Mouse (Mus musculus): ENCODE data around the gene Bmt2.

Gene Bmt2

DNA sequence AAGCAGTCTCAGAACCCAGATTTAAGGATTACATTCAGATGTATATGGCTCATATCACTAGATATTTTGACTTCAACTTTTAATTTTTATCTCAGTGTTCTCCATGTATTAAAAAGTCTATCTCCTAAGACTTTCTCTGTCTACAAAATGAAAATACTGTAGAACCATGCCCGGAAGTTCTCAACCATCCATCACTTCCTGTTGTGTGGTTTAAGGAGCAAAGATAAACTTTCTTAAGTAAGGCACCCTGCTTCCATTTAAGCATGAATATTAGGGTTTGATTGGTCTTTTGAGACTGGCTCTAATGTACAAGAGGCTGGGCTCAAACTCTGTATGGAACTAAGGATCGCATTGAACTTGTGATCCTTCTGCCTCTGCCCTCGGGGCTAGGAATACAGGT lies 63.2 kb downstream of the Bmt2 start:
- DNase-seq, result no peak

DNA sequence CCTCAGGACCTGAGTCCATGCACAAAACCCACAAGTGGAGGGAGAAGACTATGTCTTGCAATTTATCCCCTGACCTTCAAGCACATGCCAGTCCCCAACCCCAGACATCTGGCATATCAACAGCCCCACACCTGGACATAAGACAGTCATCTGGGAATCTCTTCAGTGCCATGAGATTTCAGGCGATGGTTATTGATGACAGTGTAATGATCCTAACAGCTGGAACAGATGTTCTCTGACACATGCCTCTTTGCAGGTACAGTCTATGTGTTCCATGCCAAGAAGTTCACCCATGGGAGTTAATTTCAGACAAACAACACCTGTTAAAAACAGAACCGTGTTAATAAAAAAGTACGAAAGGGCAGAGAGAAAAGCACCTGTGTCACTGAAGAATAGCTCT lies 64.1 kb downstream of the Bmt2 start:
- no peak for DNase-seq

DNA sequence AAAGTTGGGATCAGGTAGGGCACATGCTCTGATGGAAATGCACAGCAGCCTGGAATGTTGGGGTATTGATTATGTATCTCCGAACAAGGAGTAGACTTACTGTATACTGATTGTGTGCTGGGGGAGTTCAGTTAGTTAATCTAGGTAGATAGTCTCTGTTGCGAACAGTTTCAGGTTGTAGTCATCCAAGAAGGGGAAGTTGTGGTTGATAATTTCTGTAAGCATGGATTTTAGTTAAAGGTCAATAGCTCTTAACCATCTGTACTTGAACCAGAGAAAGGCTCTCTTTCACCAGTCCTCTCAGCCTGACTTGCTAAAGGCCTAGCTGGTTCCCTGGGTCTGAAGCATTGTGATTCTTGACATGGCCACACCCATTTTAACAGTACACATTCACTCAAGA lies 66.9 kb downstream of the Bmt2 start:
- DNase-seq, result no peak

DNA sequence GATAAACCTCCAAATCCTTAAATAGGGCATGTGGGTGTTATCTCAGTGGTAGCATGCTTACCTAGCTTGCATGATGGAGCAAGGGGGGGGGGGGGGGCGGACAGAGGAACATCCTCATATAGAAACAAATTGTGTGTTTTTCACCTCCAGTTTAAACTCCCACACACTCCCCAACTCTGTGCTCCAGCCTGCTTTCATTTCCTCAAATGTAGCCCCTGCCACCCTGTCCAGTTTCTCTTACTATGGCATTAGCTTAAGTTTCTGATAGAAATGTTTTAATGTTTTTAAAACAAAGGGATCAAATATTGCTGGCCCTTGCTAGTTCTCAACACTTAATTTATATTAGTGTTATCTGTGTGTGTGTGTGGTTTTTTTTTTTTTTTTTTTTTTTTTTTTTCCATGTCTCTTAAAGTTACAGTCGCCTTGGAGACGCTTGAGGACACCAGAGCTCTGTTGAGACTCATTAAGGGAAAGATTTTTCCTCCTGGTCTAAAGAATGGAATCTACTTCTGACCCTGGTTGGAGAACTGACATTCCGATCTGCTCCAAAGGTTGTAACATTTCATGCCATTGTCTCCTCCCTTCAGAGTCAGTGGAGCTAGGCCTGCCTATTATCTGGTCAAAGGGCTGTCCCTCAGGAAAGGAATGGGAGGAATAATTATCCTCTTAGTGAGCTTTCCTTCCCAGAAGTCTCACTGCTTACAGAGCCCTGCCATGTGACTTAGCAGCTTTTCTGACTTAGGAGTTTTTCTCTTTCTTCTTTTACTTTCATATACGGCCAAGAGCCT lies 68.2 kb downstream of the Bmt2 start:
- no peak for DNase-seq

DNA sequence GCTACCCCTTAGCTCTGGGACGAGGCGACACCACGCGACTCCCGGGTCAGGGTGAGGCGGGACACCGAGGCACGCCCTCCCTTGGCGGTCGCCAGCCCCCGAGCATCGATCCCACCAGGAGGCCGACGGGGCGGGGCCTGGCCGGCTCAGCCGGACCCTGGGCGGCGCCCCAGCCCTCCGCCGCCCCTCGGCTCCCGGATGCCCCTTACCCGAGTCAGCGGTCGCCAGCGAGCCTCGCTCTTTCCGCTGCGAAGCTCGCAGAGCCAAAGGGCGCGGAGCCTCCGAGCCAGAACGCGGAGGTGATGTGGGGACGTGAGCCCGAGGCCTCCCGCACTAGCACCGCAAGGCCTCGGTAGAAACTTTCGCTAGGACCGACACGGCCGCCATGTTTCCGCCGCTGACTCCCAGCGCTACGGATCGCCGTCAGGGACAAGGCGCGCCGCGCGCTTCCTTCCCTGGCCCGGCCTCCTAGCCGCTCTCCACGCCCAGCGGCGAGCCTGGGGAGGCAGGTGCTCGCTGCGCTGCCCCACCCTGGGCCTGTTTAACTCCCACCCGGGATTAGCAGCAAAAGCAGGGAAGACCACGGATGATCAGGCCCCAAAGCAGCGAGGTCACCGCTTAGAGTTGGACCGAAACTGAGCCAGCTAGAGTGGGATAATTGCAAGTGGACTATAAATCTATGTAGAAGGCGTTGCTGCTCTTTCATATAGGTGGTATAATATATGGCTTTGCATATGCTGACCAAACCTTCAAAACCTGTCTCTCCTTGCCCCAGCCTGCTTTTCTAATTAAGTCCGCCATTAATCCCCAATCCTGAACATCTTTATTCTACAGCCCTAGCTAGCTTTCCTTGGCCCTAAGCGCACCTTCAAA lies 69.9 kb downstream of the Bmt2 start, which contains the start of gene Tmem168:
TSS of gene Tmem168 (minus strand) at position 480 of the 873 bp plus-strand sequence.
- peak; percentile 91 to 98 for DNase-seq

DNA sequence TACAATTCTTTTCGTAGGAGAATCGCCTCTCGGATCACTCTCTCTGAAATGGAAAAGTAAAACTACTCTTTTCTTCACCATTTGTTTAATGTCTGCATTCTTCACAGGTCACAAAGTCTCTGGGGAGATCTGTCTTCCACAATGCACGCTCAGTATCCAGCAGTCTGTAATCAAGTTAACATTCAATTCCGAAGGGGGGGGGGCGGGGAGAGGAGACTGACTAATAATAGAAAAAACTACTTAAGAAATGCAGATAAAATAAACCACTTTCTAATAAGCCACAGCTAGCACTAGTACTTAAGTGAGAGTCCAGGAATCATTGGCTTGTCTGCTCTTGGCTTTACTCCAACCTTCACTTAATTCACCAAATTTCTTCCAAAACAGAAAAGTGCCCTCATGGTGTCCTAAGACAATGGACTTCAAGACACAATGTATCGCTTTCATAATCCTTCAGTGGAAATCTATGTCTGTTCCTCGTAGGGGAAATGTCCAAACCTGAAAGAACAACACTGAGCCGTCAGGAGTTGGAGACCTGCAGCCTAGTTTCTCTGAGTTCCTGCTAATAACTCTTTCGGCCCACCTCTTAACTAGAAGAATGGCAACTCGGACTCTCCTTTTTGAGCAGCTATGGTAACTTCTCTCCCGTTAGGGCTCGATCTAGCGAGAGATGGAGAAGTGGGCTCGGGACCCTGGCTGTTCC lies 70.7 kb downstream of the Bmt2 start:
- DNase-seq, result no peak

DNA sequence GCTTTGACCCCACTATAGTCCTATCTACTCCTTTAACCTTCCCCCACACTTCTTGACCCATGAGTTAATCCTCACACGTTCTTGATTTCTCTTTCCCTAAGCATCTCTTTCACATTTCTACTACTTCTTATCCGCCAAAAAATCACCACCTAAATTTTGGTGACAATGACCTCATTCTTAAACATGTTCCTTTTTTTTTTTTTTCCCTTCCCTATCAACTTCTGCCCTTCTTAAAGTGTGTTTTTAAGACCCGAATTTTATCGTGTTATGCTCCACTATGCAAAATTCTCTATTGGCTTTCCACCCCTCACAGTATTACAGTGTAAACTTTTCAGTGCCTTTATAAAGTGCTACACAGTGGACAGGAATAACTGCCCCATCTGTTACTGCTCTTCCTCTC lies 71.4 kb downstream of the Bmt2 start:
- DNase-seq, result no peak

DNA sequence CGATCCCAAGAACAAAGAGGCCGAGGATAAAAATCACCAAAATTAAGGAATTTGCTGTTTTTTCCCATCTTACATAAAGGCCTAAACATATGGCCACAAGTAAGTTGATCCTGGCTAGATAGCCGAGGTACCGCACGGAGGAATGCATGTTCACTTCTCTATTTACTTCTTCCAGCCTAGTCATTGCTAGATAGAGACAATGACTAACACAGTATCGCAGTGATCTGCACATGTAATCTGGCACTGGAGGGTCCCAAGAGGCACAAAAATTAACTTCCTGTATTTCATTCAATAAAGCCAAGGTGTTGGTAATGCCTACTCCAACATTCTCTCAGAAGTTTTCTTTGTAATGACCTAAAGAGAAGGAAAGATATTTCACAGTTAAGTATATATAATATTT lies 74.6 kb downstream of the Bmt2 start:
- no peak for DNase-seq

DNA sequence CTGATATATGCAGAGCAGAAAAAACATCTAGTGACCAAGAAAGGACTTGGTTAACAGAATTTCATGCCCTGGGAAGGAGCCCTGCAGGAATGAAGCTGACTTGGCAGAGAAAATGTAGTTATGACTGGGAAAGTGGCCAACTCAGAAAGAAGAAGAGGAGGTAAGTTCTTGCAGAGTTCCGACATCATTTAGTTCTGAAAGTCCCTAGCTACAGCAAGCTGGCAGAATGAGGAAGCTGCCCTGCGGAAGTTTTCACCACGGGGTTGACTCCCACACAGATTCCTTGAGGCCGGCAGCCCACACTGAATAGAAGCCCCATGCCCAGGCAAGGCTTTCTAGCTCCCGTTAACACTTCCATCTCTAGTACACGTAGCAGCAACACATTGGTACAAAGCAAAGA lies 76.2 kb downstream of the Bmt2 start:
- DNase-seq, result peak; percentile 13 to 26

DNA sequence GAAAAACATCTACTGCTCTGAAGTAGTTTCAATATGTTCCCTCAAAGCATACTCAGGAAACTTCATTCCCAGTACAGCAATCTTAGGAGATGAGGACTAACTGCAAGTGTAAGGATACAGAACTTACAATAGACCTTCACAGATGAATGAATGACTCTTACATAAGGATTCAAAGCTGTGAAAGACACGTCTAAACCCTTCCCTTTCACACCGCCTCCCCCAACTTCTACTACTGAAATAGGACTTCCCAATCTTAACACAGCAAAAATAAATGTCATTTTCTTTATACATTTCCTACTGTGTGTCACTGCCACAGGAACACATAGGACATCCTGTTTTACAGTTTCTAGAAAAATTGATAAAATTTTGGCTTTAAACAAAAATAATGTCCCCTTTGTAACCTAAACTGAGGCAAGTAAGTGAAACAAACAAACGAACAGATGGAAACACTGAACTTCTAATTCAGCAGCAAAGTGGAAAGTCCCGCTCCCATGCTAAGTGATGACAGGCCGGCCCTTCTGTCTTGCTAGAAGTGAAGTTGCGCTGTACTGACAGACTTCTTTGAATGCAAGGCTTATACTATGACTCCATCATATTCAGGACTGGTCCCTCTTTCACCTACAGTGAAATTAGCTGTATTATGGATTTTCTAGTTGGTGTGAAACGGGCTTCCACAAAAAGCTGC lies 79.4 kb downstream of the Bmt2 start:
- no peak for DNase-seq

DNA sequence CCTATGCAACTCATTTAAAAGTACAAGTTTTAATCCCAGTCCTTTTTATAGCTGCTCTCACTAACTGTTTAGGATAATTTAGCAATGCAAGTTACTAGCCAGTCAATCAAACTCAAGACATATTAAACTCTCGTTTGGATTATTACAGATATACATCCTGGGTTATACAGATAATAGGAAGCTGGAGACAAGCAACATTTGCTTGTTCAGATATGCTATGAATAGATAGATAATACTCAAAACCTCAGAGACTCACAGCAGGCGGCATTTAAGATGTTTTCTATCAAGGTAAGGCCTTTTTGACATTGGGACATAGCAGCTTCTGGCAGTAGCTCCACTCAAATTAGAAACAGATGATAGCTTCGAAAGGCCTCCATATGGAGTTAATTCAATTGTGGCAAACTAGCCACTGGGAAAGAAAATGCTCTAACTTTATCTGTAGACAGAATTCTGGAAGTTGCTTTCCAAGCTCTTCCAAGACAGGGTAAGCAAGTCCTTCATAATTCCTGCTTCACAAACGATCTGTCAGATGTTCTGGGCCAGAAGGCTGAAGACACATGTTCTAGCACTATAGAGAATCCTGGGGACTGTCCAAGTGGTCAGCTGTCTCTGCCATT lies 84.9 kb downstream of the Bmt2 start:
- no peak for DNase-seq

DNA sequence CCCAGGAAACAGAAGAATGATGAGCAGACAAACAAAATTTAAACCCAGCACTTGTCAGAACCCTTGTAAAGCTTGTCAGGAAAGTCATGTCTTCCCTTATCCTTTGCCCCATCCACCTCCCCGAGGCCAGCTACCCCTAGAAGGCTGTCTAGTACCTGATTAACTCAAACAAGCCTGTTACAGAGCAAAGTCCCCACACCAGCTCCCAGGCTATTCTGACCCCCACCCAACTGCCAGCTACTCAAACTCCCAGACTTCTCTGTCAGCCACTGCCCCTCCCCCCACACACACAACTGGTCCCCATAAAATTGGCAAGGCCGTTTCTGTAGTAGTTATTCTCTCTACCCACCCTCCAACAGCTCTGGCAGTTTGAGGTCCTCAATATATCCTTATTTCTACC lies 91.2 kb downstream of the Bmt2 start:
- no peak for DNase-seq

DNA sequence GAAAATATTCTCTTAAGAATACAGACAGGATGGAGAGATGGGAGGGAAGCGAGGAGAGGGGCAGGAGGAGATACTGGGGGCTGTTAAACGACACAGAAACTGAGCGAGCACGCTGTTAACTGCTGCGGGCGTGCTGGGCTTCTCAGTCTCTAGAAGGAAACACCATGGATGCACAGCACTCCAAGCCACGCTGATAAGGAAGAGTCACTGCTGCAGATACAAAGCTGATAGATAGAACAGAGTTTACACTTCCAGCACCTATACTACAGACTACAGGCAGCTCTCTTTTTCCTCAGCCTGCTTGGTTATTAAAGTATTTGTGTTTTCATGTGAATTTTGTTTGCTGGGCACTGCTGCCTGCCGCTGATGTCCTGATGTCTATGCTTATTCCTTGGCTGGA lies 91.6 kb downstream of the Bmt2 start:
- DNase-seq, result no peak

DNA sequence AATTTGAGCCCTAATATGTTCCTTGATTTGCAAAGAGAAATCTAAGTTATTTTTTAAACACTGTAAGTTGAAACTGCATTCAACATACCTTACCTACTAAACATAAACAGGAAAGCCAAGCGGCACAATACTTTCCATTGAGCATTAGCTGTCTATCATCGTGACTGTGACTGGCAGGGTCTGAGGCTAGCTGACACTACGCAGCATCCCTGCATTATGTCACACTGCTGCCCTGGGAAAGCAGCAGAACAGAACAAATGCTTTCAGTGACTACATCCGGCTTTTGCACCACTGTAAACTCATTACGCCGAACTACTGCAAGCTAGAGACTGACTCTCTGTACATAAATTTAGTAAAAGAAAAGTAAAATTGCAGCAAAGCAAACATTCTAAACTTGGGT lies 93.0 kb downstream of the Bmt2 start:
- no peak for DNase-seq

DNA sequence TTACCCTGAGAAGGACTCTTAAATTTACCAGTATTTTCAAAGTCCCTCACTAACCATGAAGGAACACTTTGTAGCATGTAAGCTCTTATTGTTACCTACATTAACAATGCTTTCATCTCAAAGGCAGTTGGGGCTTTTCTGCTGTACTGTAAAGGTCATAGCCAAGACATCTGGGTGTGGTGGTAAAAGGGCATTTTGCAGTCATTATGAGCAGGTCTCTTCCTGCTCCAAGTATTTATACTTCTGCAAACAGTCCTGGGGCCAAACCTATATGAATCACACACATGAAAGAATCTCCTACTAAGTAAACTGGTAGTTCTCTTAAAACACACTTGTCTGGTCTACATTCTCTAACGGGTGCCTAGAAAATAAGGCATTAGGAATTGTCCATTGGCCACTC lies 95.7 kb downstream of the Bmt2 start:
- no peak for DNase-seq

All from cerebellum, adult 18-20 months (tissue).